Mouse (Mus musculus) myocyte (in vitro differentiated cells): ENCODE results near the gene Rapgef2.

Experiments used
- CEBPB ChIP-seq: IDR thresholded peaks from 2 replicates; pipeline ENCODE4 v1.6.1; 2011; ENCODE audit warnings: mild to moderate bottlenecking, moderate library complexity; ENCODE audit not compliant: poor library complexity, insufficient read depth, severe bottlenecking
- MAX ChIP-seq: IDR thresholded peaks from one replicate; pipeline ENCODE4 v1.6.1; 2011; ENCODE audit warnings: low read depth, mild to moderate bottlenecking, control low read depth
- MYOG ChIP-seq, 3 experiments: IDR thresholded peaks; one replicate each; pipeline ENCODE4 v1.6.1; 2011; ENCODE audit warnings: control low read depth in 2 of 3, low read depth in 2 of 3, mild to moderate bottlenecking in 2 of 3; ENCODE audit not compliant: insufficient read length in 2 of 3, control insufficient read depth in 1 of 3, insufficient read depth in 1 of 3
- POLR2A ChIP-seq: IDR thresholded peaks from one replicate; pipeline ENCODE4 v1.6.1; 2011; ENCODE audit warnings: low read depth, mild to moderate bottlenecking, control low read depth, moderate library complexity; ENCODE audit not compliant: insufficient read length
- POLR2AphosphoS2 ChIP-seq: IDR thresholded peaks from one replicate; pipeline ENCODE4 v1.6.1; 2011; ENCODE audit warnings: low read depth, control low read depth; ENCODE audit not compliant: insufficient read length
- REST ChIP-seq: IDR thresholded peaks from one replicate; pipeline ENCODE4 v1.6.1; 2011; ENCODE audit warnings: mild to moderate bottlenecking, control low read depth, moderate library complexity; ENCODE audit not compliant: insufficient read depth, insufficient read length
- SRF ChIP-seq: IDR thresholded peaks from one replicate; pipeline ENCODE4 v1.6.1; 2011; ENCODE audit warnings: low read depth; ENCODE audit not compliant: control insufficient read depth, insufficient read length
- TCF12 ChIP-seq: IDR thresholded peaks from one replicate; pipeline ENCODE4 v1.6.1; 2011; ENCODE audit warnings: mild to moderate bottlenecking, control low read depth; ENCODE audit not compliant: poor library complexity, insufficient read depth, severe bottlenecking
- TCF3 ChIP-seq: IDR thresholded peaks from one replicate; pipeline ENCODE4 v1.6.1; 2011; ENCODE audit warnings: low read depth, control low read depth; ENCODE audit not compliant: insufficient read length
- USF1 ChIP-seq: IDR thresholded peaks from one replicate; pipeline ENCODE4 v1.6.1; 2011; ENCODE audit warnings: low read depth, mild to moderate bottlenecking, control low read depth, moderate library complexity

- TF ChIP-seq CEBPB (no peak), MAX (no peak), POLR2A (no peak), USF1 (no peak), TCF12 (no peak), TCF3 (no peak), MYOG (IDR thresholded peaks at IDR 0.05; ENCODE audit: control insufficient read depth in 1 of 3, insufficient read depth in 1 of 3, insufficient read length in 2 of 3, low read depth in 2 of 3) (no peak), POLR2AphosphoS2 (no peak), SRF (no peak), REST (no peak)
These were observed 141.5 kb downstream of the Rapgef2 start for GRCm38 (mm10) chr3:79144672-79145406.
